Mouse (Mus musculus) fibroblast of lung, adult 2 months (primary cell): Measurements from ENCODE around the gene Cntrob.

Source experiments
- DNase-seq: peaks from one replicate; pipeline ENCODE4 v3.0.0-alpha.2; 2011; ENCODE audit warnings: low read depth

Gene Cntrob

GRCm38 (mm10) chr11:69298231-69298630 lies 25.3 kb downstream of the Cntrob start:
- no peak for DNase-seq

- DNase-seq, result no peak
These were observed 25.8 kb downstream of the Cntrob start for GRCm38 (mm10) chr11:69297799-69298198.

GRCm38 (mm10) chr11:69295286-69295685 lies 28.3 kb downstream of the Cntrob start:
- DNase-seq, result no peak

- no peak for DNase-seq
These were observed 32.5 kb downstream of the Cntrob start for GRCm38 (mm10) chr11:69291111-69291510.

- DNase-seq, result no peak
These were observed 46.3 kb downstream of the Cntrob start for GRCm38 (mm10) chr11:69277267-69277666.

- no peak for DNase-seq
These were observed 47.5 kb downstream of the Cntrob start for GRCm38 (mm10) chr11:69276081-69276480.

- no peak for DNase-seq
These were observed 47.9 kb downstream of the Cntrob start for GRCm38 (mm10) chr11:69275650-69276049.

- DNase-seq, result no peak
These were observed 51.3 kb downstream of the Cntrob start for GRCm38 (mm10) chr11:69272122-69272740.

- DNase-seq, result no peak
These were observed 54.0 kb downstream of the Cntrob start for GRCm38 (mm10) chr11:69269575-69269974.

- no peak for DNase-seq
These were observed 55.5 kb downstream of the Cntrob start for GRCm38 (mm10) chr11:69268100-69268499.

- DNase-seq, result no peak
These were observed 56.2 kb downstream of the Cntrob start for GRCm38 (mm10) chr11:69267341-69267740.

- no peak for DNase-seq
These were observed 57.3 kb downstream of the Cntrob start for GRCm38 (mm10) chr11:69266253-69266652.

GRCm38 (mm10) chr11:69265410-69265809 lies 58.2 kb downstream of the Cntrob start:
- no peak for DNase-seq

GRCm38 (mm10) chr11:69264276-69264675 lies 59.3 kb downstream of the Cntrob start:
- DNase-seq, result no peak

- DNase-seq, result no peak
These were observed 63.5 kb downstream of the Cntrob start for GRCm38 (mm10) chr11:69260111-69260510.

GRCm38 (mm10) chr11:69258287-69258686 lies 65.3 kb downstream of the Cntrob start:
- DNase-seq, result no peak

GRCm38 (mm10) chr11:69257807-69258206 lies 65.8 kb downstream of the Cntrob start:
- no peak for DNase-seq

GRCm38 (mm10) chr11:69257072-69257471 lies 66.5 kb downstream of the Cntrob start:
- DNase-seq, result no peak

- no peak for DNase-seq
These were observed 68.8 kb downstream of the Cntrob start for GRCm38 (mm10) chr11:69254808-69255207.

GRCm38 (mm10) chr11:69253131-69253530 lies 70.4 kb downstream of the Cntrob start:
- no peak for DNase-seq

- no peak for DNase-seq
These were observed 71.6 kb downstream of the Cntrob start for GRCm38 (mm10) chr11:69251953-69252352.

GRCm38 (mm10) chr11:69251135-69251842 lies 72.3 kb downstream of the Cntrob start:
- DNase-seq, result no peak

- no peak for DNase-seq
These were observed 73.5 kb downstream of the Cntrob start for GRCm38 (mm10) chr11:69250106-69250505.
